Mouse (Mus musculus) left cerebral cortex, adult 18-20 months (tissue): ENCODE measurements around the gene Scel. TPM values are rescaled to one million over a fixed set of nuclear protein-coding genes. Genes with fewer than 3 reads are reported as not detected.
A peak's percentile ranks its signal among the peaks of the same experiment; 100 is the strongest.
"Not testable (repeated sequence)": the region's sequence is repeated elsewhere in the genome, so short reads cannot be mapped to it uniquely, and the experiment has no call there.

Source experiments
- DNase-seq, 2 experiments: peaks; one replicate each; pipeline ENCODE4 v3.0.0; 2021 to 2022; ENCODE audit warnings: low spot score in 2 of 2, mixed read lengths in 1 of 2
- long read RNA-seq, 2 experiments: library from polyadenylated mRNA; stranded (forward); transcript quantifications; one replicate each; pipeline ENCODE4 v2.0.0; 2021
- total RNA-seq, 2 experiments: library from RNA; stranded (reverse); gene quantifications; 2 replicates each; pipeline ENCODE4 v1.2.3; 2021

Gene Scel
- 1 to 10 TPM; 1.4 to 2.1 TPM for total RNA-seq
- long read RNA-seq, experiment 1, partial matches to known transcripts: 0 of 1 reads
- long read RNA-seq, experiment 1, other reads (novel, unspliced or antisense): 0 of 1 reads
- long read RNA-seq, experiment 2, partial matches to known transcripts: 1 of 3 reads
- long read RNA-seq, experiment 2, other reads (novel, unspliced or antisense): 1 of 3 reads

DNA sequence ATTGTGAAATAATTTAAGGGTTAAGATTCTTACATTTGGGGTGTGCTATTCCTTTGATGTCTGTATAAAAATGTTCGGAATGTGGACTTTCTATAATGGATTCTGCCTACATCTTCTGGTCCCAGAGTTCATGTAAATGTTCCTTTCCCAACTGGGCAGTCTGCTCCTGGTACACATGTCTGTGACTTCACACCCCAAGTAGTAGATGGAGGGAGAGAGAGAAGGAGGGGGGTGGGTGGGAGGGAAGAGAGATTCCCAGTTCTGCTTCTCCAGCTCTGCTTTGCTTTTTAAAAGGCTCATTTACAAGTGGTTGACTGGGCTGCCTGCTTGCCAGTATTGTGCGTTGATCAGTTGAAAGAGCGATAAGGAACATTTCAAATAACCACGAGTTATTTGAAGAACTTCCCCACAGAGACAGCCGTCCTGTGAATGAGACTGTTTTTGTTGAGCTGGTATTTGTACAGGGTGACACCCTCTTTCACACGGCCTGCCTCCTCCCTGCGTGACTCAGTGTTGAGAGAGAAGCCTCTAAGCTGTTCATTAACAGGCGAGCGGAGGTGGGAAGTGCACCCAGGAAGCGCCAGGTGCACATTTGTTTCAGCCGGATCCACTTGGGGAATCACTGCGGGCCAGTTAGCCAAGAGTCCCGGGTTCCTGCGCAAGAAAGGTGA, at the start of gene Scel:
TSS of gene Scel (plus strand) at position 541 of the 671 bp plus-strand sequence.
- DNase-seq: peak; percentile 11 to 31

DNA sequence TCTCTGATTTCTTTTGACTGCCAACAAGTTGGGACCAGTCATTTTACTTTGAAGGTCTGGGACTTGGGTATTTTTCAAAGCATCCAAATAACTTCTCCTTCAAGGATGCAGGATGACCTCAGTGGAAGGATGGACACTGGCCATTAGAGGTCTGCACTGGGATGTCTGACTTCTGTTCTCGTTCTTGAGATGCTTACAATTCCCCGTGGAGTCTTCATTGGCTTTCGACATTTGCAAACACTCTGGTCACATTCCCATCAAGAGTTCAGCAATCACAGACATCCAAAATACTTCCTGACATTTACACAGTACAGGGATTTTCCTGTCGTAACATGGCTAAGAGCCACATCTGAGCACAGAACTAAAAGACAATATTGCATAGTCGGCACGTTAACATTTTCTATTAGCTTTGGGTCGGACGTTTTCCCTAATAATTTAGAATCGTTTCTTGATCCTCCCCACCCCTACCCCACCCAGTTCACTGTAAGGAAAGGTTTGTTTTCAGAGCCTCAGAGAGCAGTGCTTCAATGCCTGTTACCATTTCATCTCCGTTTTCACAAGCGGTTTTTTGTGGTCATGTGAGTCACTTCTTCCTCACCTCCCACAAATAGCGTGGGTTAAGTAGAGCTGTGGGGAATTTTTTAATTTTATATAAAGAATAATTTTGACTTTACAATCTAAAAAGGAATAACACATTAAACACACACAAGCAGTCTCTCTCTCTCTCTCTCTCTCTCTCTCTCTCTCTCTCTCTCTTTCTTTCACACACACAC, 44.3 kb upstream of the Scel start:
- DNase-seq: peak; percentile 39 to 54

DNA sequence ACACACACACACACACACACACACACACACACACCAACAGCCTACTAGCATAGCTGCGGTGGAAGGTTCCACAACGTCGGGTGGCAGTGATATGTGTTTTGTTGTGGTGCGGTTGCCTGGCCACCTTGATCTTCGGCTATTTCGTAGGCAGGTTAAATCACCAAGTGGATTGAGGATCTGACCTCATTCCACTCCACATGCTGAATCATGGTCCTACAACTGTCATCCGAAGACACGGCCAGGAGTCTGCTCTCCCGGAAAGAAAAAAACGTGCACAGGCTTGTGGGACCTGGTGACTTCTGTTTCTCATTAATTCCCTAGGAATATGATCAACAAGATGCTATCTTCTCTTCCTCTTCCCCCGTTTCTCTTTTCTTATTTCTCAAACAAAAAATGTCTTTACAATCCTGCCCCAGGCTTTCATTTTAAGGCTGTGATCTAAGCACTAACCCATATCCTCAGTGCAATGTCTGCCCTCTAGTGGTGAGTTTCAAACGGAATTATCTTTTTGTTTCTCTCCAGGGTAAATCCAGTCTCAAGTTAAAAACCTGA, 43.6 kb upstream of the Scel start:
- peak; percentile 49 to 51 for DNase-seq

DNA sequence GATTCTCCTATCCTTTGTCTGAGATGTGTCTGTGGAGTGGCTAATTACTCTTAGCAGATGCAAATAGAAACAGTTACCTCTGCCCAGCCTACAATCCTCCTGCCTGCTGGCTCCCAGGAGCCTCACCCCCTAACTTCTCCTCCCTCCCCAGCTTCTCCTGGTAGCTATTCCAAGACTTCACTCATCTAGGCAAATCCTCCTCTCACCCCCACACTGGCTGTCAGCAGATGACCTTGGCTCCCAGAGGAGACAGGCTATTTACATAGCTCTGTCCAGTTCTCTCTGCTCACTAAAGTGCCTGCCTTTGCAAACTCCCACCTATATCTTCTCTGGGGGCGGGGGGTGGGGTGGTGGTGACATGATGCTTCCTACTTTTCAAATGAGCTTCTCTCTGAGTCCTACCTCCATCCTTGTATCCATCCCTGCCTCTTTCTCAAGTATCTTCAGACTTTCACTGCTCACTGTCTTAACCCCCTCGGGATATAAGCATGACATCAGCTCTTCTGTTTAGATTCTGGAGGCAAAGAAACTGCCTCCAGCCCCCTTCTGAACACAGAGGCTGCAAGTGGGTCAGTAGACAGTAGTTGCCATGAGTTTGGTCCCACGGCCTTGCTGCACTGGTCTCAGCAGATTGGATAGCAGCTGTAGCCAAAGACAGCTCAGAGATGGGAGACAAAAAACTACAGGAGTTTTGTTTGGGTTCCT, 41.9 kb upstream of the Scel start:
- no peak for DNase-seq

DNA sequence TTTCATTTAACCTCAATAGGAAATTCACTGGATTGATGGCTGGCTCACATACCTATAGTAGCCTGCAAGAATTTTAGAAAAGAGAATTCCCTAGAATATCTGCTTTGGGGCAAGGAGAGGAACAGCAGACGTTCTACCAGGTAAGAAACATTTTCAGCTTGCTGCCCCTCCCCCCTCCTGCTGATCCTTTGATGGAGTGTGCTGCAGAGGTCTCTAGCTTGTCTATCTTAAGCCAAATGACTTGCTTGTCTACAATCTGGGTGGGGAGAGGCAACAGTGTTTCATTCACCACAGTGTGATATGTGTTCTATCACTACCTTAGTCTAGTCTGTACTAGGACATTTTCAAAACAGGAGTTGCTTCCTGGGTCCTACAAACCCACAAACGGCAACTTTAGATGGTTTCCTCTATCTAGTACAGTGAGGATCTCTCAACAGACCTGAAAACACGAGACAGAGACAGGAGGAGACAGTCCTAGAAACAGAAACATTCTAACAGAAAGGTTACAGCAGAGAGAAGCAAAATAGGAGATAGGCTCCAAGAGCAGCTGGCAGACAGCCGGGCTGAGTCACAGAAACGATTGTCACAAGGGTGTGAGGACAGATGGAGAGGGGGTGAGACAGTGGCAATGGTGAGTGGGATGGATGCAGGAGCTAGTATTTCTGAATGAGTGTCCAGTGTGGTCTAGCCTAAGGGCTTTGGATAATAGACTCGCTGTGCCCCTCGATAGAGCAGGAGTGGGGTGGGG, 41.2 kb upstream of the Scel start:
- DNase-seq: peak; percentile 85 to 92

DNA sequence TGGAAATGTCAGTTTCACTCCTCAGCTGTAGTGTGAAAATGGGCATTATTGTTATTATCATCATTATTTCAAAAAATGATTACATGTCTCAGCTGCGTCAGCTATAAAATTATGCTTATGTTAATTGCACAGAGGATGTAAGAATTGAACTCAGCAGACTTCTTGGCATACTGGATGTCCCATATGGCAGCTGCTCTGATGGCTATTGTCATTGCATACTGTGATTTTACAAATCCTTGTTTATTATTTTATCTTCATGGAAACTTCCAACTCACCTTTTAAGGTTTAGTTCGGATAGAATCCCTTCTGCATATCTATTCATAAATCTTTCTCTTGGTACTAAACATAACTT, 40.6 kb upstream of the Scel start:
- no peak for DNase-seq

DNA sequence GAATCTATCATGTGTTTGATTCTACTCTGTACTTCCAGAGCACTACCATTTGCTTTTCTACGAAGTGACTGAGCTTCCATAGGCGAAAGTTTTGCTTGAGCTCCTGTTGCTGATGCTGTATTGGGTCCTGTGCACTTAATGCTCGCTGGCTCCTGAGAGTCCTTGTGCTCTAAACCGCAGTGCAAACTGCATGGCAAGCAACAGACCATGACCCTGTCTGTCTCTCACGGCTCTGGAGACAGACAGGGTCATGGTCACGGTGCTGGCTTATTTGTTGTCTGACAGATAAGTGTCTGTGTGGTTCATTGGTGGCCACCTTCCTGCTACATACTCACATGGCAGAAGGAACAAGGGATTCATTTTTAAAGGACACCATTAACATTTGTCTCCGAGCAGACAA, 37.8 kb upstream of the Scel start:
- no peak for DNase-seq

DNA sequence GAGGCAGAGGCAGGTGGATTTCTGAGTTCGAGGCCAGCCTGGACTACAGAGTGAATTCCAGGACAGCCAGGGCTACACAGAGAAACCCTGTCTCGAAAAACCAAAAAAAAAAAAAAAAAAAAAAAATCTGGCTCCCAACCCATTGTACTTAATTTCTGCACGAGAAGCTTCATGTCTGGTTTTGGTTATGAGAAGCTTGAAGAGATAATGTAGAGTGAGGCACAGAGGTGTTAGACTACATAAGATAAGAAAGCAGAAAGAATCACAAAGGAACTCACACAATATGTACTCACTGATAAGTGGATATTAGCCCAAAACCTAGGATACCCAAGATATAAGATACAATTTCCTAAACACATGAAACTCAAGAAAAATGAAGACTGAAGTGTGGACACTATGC, 36.9 kb upstream of the Scel start:
- DNase-seq: not testable (repeated sequence)

DNA sequence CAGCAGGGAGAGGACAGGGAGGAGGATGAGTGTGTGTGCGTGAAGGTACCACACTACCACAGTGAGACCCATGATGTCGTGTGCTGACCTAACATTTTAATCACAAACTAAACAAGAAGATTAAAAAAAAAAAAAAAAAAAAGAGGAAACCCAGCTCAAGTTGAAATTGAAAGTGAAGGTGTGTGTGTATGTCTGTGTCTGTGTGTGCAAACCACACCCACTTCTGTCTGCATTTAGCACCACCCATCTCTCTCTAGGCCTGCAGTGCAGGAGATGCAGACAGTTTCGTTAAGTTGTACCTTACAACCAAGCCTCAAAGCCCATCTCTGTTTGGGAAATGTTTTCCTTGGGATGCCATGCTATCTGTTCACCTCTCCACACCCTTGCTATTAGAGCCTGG, 35.9 kb upstream of the Scel start:
- DNase-seq: no peak

DNA sequence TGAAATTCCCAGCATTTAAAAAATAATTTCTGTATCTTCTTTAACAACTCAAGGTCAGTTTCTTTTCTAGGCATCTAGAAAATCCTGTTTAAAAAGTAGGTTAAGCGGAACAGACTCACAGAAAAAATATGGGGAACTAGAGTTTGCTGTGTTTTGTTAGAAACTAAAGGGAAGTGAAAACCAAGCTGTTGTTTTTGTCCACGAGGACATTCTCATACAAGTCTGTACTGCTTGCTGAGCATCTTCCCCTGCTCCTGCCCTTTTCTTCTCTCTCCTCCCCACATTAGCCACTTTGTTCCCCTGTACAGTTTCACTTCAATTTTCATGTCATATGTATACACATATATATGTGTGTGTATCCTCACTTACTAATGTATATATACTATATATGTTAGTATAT, 35.2 kb upstream of the Scel start:
- DNase-seq: no peak

DNA sequence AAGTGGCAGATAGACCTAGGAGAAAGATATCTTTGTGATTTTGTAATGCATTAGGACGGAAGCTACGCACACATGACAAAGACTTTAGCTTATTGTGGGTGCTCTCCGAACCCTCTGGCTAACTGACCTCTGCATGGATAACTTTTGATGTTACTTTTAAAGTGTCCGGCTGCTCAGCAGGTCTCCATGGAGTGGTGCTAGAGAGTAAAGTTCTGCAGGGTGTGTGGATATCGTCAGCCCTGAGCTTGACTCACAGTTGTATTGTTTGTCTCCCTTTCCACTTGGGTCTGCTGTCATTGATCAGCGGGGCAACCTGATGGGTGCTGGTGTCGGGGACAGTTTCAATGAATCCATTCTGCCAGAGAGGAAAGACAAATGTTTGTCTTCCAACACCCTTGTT, 33.7 kb upstream of the Scel start:
- no peak for DNase-seq

DNA sequence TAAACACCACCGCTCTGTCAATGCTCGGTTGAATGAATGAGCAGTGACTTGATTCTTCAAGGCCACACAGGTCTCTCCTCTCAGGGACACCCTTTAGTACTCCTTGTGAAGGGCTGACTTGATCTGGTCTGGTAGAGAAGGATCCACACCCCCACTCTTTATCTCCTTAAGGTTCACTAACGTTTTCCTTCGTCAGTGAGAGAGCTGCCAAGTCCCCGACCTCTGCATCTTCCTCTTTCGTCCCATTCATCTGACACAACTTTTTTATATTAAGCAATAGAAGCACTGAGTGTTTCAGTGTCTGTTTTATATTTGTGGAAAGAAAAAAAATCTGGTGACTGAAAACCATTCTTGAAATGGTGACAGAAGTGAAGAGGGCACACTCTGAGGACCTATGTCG, 31.6 kb upstream of the Scel start:
- DNase-seq: no peak

DNA sequence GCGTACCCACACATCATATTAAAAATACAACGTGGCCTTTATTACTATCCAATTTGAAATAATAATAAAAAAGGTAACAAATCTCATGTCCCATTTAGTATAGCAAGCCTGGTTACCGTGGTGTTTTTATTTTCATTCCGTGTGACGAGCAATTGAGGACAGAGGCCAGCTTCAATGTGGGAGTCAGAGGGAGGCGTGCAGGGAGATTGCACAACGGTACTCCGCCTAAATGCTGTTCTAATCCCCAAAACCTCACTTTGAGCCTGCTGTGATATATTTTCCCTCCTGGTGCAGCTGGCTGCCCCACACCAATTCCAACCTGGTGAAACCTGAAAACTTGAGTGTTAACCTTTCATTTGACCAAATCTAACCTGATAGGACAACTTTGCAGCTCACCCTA, 27.5 kb upstream of the Scel start:
- no peak for DNase-seq

DNA sequence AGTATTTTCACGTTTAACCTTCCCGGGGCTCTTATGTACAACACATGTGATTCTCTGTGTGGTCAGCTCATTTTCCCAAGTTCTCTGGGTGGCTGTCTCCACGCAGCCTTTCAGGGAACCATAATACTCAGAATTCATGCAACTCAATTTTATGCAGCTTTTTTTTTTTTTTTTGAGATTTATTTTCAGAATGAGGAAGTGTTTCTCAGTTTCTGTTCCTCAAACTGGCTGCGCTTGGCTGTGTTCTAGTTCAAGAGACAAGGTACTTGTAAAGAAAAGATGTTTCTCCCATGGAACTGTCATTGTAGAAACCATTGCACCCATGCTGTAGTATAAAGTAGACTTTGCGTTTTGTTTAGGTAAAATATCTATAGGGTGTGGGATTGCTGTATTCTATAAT, 26.2 kb upstream of the Scel start:
- DNase-seq: no peak

DNA sequence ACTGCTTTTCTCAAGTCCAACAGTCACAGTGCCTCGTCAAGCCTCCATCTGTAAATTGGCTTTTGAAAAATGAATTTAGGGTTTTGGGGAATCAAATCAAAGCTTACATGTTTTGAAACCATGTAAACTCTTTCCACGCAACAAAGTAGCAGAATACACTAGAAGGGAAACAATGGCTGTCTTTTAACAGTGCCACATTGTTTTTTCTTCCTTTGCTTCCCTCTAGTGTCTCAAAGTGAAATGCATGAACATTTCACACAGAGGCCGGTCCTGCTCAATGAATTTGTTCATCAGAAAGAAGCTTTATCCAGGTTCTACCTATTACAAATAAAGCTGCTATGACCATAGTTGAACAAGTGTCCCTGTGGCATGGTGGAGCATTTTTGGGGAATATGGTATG, 24.5 kb upstream of the Scel start:
- no peak for DNase-seq

DNA sequence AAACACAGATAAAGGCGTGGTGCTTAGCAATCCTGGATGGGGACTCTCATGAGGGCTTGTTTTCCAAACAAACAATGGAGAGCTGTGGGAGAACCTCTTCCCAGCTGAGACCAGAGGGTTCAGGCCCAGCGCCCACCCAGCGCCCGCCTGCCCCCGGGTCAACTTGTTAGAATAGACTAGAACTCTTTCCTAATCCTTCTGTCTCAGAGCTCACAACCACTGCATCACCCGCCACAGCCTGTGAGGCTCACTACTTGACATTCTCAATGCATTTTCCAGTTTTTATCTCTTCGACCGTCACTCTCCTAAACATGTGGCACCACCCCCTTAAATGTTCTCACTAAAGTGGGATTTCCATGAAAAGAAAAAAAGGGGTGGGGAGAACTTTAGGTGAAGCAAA, 14.9 kb upstream of the Scel start:
- no peak for DNase-seq

DNA sequence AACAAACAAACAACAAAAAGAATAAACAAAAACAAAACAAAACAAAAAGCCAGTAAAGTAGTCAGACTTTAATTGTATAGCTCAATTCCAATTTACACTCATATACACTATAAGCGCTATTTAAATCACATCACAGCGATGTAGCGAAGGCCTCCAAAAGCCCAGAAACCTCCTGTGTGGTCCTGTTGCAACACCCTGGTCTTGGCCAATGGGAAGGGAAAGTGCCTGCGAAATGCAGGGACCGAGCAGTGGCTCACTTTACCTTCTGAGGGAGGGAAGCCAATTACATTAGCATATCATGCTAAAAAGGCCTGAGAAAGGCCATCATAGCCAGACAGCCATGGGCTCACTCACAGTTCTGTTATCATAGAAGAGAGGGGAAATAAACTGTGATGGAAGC, 14.5 kb upstream of the Scel start:
- no peak for DNase-seq

DNA sequence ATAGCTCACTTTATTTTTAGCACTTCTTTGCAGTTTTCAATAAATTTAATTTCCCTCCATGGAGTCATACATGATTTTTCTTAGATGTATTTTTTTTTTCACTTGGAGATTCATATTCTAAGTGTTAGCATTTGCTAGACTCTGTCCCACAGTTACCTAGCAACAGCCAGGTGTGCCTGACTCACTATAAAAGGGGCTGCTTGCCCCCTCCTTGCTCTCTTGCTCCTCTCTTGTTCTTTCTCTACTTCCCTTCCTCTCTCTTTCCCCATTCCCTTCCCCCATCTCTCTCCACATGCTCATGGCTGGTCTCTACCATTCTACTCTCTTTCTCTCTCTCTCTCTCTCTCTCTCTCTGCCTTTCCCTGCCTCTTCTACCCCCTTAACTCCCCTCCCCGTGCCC, 14.1 kb upstream of the Scel start:
- DNase-seq: no peak

DNA sequence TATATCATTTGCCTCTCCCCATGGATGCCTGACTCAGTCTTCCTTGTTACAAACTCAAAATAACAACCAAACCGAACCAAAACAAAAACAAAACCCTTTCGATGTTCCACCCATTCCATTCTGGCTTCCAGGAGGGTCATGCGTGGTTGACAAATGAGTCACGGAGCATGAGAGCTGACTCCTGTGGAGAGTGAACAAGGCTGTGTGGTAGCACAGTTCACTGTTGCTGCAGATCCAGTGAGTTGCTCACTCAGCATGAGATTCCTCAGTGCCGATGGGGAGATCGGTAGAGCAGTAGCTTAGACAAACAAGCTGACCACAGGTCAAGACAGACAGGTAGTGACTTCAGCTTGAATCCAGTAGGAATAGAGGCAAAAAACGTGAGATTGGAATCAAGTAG, 12.8 kb upstream of the Scel start:
- DNase-seq: no peak

DNA sequence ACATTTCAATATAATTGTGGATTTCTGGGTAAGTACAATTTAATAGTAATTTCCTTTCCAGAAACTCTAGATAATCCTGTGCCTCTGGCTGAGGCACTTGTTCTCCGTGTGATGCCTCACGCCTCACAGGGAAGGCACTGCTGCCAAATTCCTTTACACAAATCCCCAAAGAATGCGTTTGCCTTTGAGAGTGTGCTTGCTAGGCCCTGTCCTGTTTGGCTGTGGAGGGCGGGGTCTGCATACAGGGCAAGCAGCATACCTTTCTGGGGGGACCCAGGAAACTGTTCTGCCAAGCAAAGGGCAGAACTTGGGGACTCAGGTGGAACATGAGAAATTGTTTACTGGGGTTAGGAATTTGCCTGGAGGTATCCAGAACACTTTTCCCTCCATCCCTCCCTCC, 12.2 kb upstream of the Scel start:
- DNase-seq: no peak

DNA sequence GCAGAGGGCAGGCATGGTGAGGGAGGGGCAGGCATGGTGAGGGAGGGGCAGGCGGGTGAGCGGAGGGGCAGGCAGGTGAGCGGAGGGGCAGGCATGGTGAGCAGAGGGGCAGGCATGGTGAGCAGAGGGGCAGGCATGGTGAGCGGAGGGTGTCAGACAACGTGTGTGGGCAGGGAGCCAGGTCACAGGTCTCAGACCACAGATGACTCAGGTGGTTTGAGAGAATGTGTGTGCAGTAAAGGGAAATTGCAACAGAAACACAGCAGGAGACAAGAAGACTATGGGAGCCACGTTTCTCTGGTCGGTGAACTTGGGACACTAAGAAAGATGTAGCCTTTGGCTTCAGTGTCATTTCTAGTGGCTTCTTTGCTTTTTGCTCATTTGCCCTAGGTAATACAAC, 8.6 kb upstream of the Scel start:
- DNase-seq: no peak
